17 mouse cellular contexts compared by ENCODE assay signal in genomic region chr4:120323858-120324257, GRCm38 (mm10). TPM values are rescaled to one million over a fixed set of nuclear protein-coding genes. Genes with fewer than 3 reads are reported as not detected.
DNase-seq lines count a peak whose midpoint lies in the region; ATAC-seq and TF ChIP-seq lines count a peak whose summit lies in the region.
"Had no signal": no experiment of that assay in that cellular context is flagged by ENCODE, and none has a peak within 500 bp of the region (broad histone marks: within the 10 kb centered on the region; RNA-seq: fewer than 3 reads in every experiment).

No protein-coding gene starts in this region.

- intact Hi-C loops in heart, postnatal 25 days (cut with DNase I), result no loop called here

- no peak for ATAC-seq in liver, postnatal 0 days
- ATAC-seq in liver, embryonic 12.5 days, result no peak
- ATAC-seq: activated CD4-positive, CD25-positive, alpha-beta regulatory T cell, adult 4 months; CD4-positive, CD25-positive, alpha-beta regulatory T cell, adult 4 months; forebrain, embryonic 13.5 days; forebrain, embryonic 15.5 days; forebrain, postnatal 0 days; Patski had no signal

- TF ChIP-seq EP300 in liver, postnatal 0 days (IDR thresholded peaks at IDR 0.05; ENCODE audit: low read depth), result no peak

- H3K27ac ChIP-seq in liver, postnatal 0 days (ENCODE audit: low read depth), result no peak overlapping the region
- H3K27ac ChIP-seq in liver, embryonic 12.5 days, result no peak overlapping the region
- H3K27ac ChIP-seq: embryonic facial prominence, embryonic 10.5 days; embryonic facial prominence, embryonic 12.5 days; forebrain, embryonic 13.5 days; forebrain, embryonic 15.5 days had no signal

- H3K4me1 ChIP-seq in liver, postnatal 0 days (ENCODE audit: insufficient read depth), result no peaks in the 10 kb centered on the region
- H3K4me1 ChIP-seq in liver, embryonic 12.5 days, result no peaks in the 10 kb centered on the region
- H3K4me1 ChIP-seq: embryonic facial prominence, embryonic 10.5 days; embryonic facial prominence, embryonic 12.5 days; forebrain, embryonic 15.5 days had no signal

- no peak for TF ChIP-seq CTCF in liver, postnatal 0 days (IDR thresholded peaks at IDR 0.05; ENCODE audit: low read depth)

- no peaks in the 10 kb centered on the region for H3K9me3 ChIP-seq in liver, postnatal 0 days (ENCODE audit: low read length)
- H3K9me3 ChIP-seq in liver, embryonic 12.5 days (replicated peaks), result no peaks in the 10 kb centered on the region
- H3K9me3 ChIP-seq: embryonic facial prominence, embryonic 10.5 days; embryonic facial prominence, embryonic 12.5 days; forebrain, embryonic 13.5 days; forebrain, embryonic 15.5 days had no signal

- no peak overlapping the region for H3K4me3 ChIP-seq in liver, postnatal 0 days (ENCODE audit: low read depth, low read length)
- no peak overlapping the region for H3K4me3 ChIP-seq in liver, embryonic 12.5 days
- H3K4me3 ChIP-seq: embryonic facial prominence, embryonic 10.5 days; embryonic facial prominence, embryonic 12.5 days; forebrain, embryonic 13.5 days; forebrain, embryonic 15.5 days had no signal

- 63% methylated on average over 1 of the region's 1 CpGs for WGBS in liver, postnatal 0 days (ENCODE audit: insufficient replicate concordance)
- WGBS in liver, embryonic 12.5 days (ENCODE audit: insufficient replicate concordance), result 44% methylated on average over 1 of the region's 1 CpGs

- no peak overlapping the region for H3K4me2 ChIP-seq in liver, postnatal 0 days (ENCODE audit: low read depth, low read length)
- no peak overlapping the region for H3K4me2 ChIP-seq in liver, embryonic 12.5 days
- H3K4me2 ChIP-seq: embryonic facial prominence, embryonic 12.5 days; forebrain, embryonic 13.5 days; forebrain, embryonic 15.5 days had no signal

- no peaks in the 10 kb centered on the region for H3K36me3 ChIP-seq in liver, postnatal 0 days (replicated peaks; ENCODE audit: insufficient read depth, low read length)
- no peaks in the 10 kb centered on the region for H3K36me3 ChIP-seq in liver, embryonic 12.5 days
- H3K36me3 ChIP-seq: embryonic facial prominence, embryonic 10.5 days; embryonic facial prominence, embryonic 12.5 days; forebrain, embryonic 15.5 days; G1E had no signal

- peak; percentile 19 for DNase-seq in adrenal gland, adult 2 months
- no peak for DNase-seq in adrenal gland, adult 8-10 months
- peak; percentile 80 for DNase-seq in heart, adult 11 months
- DNase-seq in heart, postnatal 25 days (ENCODE audit: low spot score), result no peak
- DNase-seq in liver, postnatal 0 days, result peak; percentile 5
- DNase-seq: cerebellum, adult 11-12 months had no signal

- H3K9ac ChIP-seq in liver, postnatal 0 days (replicated peaks), result no peak overlapping the region
- H3K9ac ChIP-seq in liver, embryonic 12.5 days, result no peak overlapping the region
- H3K9ac ChIP-seq: embryonic facial prominence, embryonic 12.5 days; forebrain, embryonic 13.5 days; forebrain, embryonic 15.5 days; forebrain, postnatal 0 days had no signal

- no peaks in the 10 kb centered on the region for H3K27me3 ChIP-seq in liver, postnatal 0 days (ENCODE audit: insufficient read depth, low read length)
- peaks cover 15% of the 10 kb centered on the region; the same call in 1 of the 2 replicates for H3K27me3 ChIP-seq in liver, embryonic 12.5 days (replicated peaks)
- H3K27me3 ChIP-seq: embryonic facial prominence, embryonic 12.5 days; forebrain, embryonic 13.5 days; forebrain, embryonic 15.5 days; Patski had no signal

RNA-seq across cellular contexts. Expression of gene Foxo6, which starts 36.7 kb away (rescaled TPM):
- 1 to 10 TPM in 1 of 2 experiments, under 1 TPM in 1; 0.58 to 2.8 TPM for total RNA-seq in adrenal gland, adult 2 months (2021)
- 2.2 and 3.6 TPM in 2 replicates for polyA plus RNA-seq in adrenal gland, adult 2 months (2012; rRNA removed)
- total RNA-seq in adrenal gland, adult 8-10 months (2022), result 1 to 10 TPM in 2 of 4 experiments, under 1 TPM in 2; 0.90 to 1.6 (median 1.1) TPM
- total RNA-seq in heart, postnatal 25 days (2021), result 1 to 10 TPM; 2.6 to 5.6 TPM
- polyA plus RNA-seq in liver, postnatal 0 days (2015; fragmentation: Nextera tagmentation; extraction: Ambion mirVana), result not detected in 2 replicates
- polyA plus RNA-seq in liver, embryonic 12.5 days (2016; fragmentation: Nextera tagmentation; extraction: Ambion mirVana), result not detected in 2 replicates
- total RNA-seq: CH12.LX, G1E had no signal
- polyA plus RNA-seq: activated CD4-positive, CD25-positive, alpha-beta regulatory T cell, adult 4 months; CD4-positive, CD25-positive, alpha-beta regulatory T cell, adult 4 months; G1E had no signal

Comparison
In these comparisons a context has a peak if more than half of its experiments do, and no peak if none do; other contexts are left out.
1. DNase-seq: peak in adrenal gland, adult 2 months (single experiment), heart, adult 11 months (single experiment) and liver, postnatal 0 days (single experiment); none in adrenal gland, adult 8-10 months (single experiment) and heart, postnatal 25 days (single experiment).